Mouse (Mus musculus) mesoderm, embryonic 11.5 days (tissue): ENCODE measurements around the gene 1700029I15Rik.
A peak's percentile ranks its signal among the peaks of the same experiment; 100 is the strongest.

Experiments
- DNase-seq: peaks from one replicate; pipeline ENCODE4 v3.0.0-alpha.2; 2012; ENCODE audit warnings: low read depth, low spot score

1700029I15Rik gene

GRCm38 (mm10) chr2:92425366-92425765, 43.0 kb downstream of the 1700029I15Rik start:
- DNase-seq: no peak

DNA sequence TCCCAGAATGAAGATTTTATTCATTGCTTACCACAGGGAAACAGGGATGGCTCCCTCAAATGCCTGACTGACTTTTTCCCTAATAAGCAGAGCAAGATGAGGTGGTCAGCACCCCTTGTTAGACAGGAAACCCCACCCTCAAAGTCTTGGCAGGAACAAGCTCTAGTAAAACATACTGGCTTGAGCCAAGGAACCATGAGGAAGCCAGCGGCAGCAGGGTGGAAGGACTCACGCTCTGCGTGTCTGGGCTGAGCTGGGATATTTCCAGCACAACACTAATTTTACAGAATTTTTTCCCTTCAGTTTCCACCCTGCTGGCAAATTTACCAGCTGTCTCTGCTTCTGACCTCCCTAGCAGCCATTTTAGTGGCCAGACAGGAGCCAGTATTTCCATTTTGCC, 44.1 kb downstream of the 1700029I15Rik start:
- DNase-seq: no peak

GRCm38 (mm10) chr2:92427882-92428281, 45.5 kb downstream of the 1700029I15Rik start:
- peak; percentile 45 for DNase-seq

- DNase-seq: no peak
Observed at GRCm38 (mm10) chr2:92430089-92430488, 47.8 kb downstream of the 1700029I15Rik start.

- peak; percentile 35 for DNase-seq
Observed at GRCm38 (mm10) chr2:92430723-92431541, 48.6 kb downstream of the 1700029I15Rik start.

DNA sequence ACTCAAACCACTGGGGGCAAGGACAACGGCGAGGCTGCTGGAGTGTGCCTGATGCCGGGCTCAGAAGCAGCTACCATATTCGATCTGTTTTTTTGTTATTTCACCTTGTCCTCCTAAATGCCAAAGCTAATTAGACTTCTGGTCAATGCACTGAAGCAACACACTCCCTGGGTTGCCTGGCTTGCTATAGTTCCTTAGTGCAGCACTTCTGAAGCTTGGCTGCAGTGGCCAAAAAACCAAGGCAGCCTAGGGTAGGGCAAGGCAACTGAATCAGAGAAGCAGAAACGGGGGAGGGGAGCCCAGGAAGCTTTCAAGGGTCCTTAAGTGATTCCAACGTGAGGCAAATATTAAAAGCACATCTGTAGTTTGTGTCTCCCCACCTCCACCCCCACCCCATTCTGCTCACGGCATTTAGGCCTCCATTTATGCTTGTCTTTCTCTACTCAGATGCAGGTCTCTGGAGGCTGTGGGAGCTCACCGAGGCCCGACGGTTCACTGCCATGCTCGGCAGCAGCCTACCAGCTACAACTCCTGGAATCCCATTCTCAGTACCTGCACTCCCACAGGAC, 49.4 kb downstream of the 1700029I15Rik start:
- DNase-seq: no peak

- no peak for DNase-seq
Observed at GRCm38 (mm10) chr2:92432299-92433295, 50.3 kb downstream of the 1700029I15Rik start.

GRCm38 (mm10) chr2:92433578-92434374, 51.4 kb downstream of the 1700029I15Rik start, which contains the start of gene Cry2:
Gene Cry2, minus strand, starts transcription at chr2:92434043.
- DNase-seq: peak; percentile 99

DNA sequence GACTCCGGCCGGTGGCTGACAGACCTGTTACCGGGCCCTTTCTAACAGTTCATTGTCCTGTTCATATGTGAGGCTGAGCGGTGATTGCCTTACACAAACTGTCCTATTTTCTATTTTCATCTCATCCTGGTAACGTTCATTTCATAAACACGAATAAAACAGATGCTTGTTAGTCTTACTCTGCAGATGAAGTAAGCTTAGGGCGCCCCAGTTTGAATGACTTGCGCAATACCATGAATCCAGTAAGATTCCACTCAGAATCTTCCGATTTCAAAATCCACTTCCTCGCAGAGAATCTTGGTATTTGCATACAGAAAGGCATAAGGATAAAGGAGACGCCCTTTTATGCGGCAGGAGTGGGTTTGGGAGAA, 52.0 kb downstream of the 1700029I15Rik start:
- no peak for DNase-seq

DNA sequence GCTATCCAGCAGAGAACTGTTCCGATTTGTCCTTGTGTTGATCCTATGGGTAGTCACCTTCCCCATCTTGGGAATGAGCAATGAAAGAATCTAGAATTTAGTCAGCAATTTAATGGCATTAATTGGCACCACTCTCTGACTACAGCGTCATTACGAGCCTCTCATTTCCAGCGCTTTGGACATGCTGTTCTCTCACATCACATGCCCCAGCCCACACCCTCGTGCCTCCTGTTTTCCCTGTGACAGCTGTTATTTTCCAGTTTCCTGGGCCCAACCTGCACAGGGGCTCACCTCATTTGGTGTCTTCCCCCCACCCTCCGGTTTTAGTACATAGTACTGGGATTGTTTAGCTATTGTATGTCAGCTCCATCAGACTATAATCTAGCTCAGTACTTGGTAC, 52.7 kb downstream of the 1700029I15Rik start:
- no peak for DNase-seq
